Mouse (Mus musculus) limb, embryonic 10.5 days (tissue): Measurements from ENCODE around the gene Atl3. TPM values are rescaled to one million over a fixed set of nuclear protein-coding genes. Genes with fewer than 3 reads are reported as not detected.

Experiments used
- DNase-seq: peaks from one replicate; pipeline ENCODE4 v3.0.0-alpha.2; 2017; ENCODE audit warnings: low spot score
- H3K27ac ChIP-seq: fragments of 300-500 bp; sonication (generic); 2 replicates; pipeline ENCODE4 v1.5.1; 2016; ENCODE audit warnings: mild to moderate bottlenecking
- H3K27me3 ChIP-seq: fragments of 300-500 bp; sonication (generic); 2 replicates; pipeline ENCODE4 v1.6.1; 2016; ENCODE audit warnings: low read depth, mild to moderate bottlenecking; ENCODE audit not compliant: poor library complexity, severe bottlenecking
- H3K36me3 ChIP-seq: fragments of 300-500 bp; sonication (generic); 2 replicates; pipeline ENCODE4 v1.6.1; 2016; ENCODE audit warnings: mild to moderate bottlenecking, moderate library complexity
- H3K4me1 ChIP-seq: fragments of 300-500 bp; sonication (generic); 2 replicates; pipeline ENCODE4 v1.6.1; 2016
- H3K4me3 ChIP-seq: fragments of 300-500 bp; sonication (generic); 2 replicates; pipeline ENCODE4 v1.5.1; 2016; ENCODE audit warnings: mild to moderate bottlenecking, moderate library complexity
- H3K9me3 ChIP-seq: fragments of 300-500 bp; sonication (generic); replicated peaks from 2 replicates; pipeline ENCODE4 v1.6.1; 2016; ENCODE audit warnings: mild to moderate bottlenecking
- WGBS: fragments of 180-500 bp; shearing (Covaris S2); methylation state at CpG from one replicate; pipeline ENCODE4 v1.1.7; 2016; 5-methylcytosine and 5-hydroxymethylcytosine counted together
- polyA plus RNA-seq: library from polyadenylated mRNA; unstranded; fragments of >200 nt; fragmentation: Nextera tagmentation; extraction: Ambion mirVana; gene quantifications from 2 replicates; pipeline ENCODE4 v1.2.1, GENCODE M21; 2016

The Atl3 gene
- polyA plus RNA-seq, result 7.6 and 7.7 TPM in 2 replicates

GRCm38 (mm10) chr19:7493352-7494186 is at the start of gene Atl3:
TSS of gene Atl3 (plus strand) at chr19:7494040.
- no peak for DNase-seq
- Histone ChIP-seq H3K27ac (peak within 1 kb of the TSS; percentile 93), H3K36me3 (no peaks in the 10 kb centered on the region), H3K9me3 (no peaks in the 10 kb centered on the region), H3K27me3 (no peaks in the 10 kb centered on the region), H3K4me3 (peak within 1 kb of the TSS; percentile 69), H3K4me1 (0 out of 2 replicates have a peak, but pooled peaks cover 4% of the 10 kb centered on the region)
- WGBS, result 32% methylated on average over 31 of the region's 31 CpGs

DNA sequence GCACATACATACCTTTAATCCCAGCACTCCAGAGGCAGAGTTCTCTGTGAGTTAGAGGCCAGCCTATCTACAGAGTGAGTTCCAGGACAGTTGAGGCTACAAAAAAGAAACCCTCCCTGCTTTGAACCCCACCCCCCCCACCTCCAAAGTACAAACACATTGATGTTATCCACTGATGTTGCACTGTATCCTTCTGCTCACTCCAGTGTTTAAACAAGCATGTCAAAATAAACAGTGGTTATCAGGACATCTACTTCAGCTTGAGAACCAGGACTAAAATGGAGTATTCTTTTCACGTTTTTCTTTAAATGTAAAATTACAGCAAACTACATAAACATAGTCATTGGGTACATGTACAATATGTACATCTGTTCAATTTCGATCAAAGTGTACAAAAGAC is 48.7 kb upstream of the Atl3 start:
- WGBS, result 90% methylated on average over 2 of the region's 2 CpGs
- no peaks in the 10 kb centered on the region for H3K27me3 ChIP-seq
- DNase-seq, result no peak
- no peaks in the 10 kb centered on the region for H3K9me3 ChIP-seq
- no peak overlapping the region for H3K27ac ChIP-seq
- peaks cover 4% of the 10 kb centered on the region; the same call in 1 of the 2 replicates for H3K4me1 ChIP-seq
- H3K36me3 ChIP-seq, result peaks cover 12% of the 10 kb centered on the region
- no peak overlapping the region for H3K4me3 ChIP-seq

- Histone ChIP-seq H3K9me3 (no peaks in the 10 kb centered on the region), H3K4me3 (no peak overlapping the region), H3K27ac (no peak overlapping the region), H3K27me3 (no peaks in the 10 kb centered on the region), H3K36me3 (peaks cover 12% of the 10 kb centered on the region), H3K4me1 (peaks cover 4% of the 10 kb centered on the region; the same call in 1 of the 2 replicates)
- no peak for DNase-seq
- WGBS, result 85% methylated on average over 1 of the region's 1 CpGs
Observed at GRCm38 (mm10) chr19:7445596-7445995, 48.2 kb upstream of the Atl3 start.

GRCm38 (mm10) chr19:7456803-7457202 is 37.0 kb upstream of the Atl3 start:
- DNase-seq, result no peak
- 51% methylated on average over 2 of the region's 2 CpGs for WGBS
- H3K36me3 ChIP-seq, result peaks cover 28% of the 10 kb centered on the region

GRCm38 (mm10) chr19:7458901-7459300 is 34.9 kb upstream of the Atl3 start:
- Histone ChIP-seq H3K27me3 (no peaks in the 10 kb centered on the region), H3K36me3 (peaks cover 32% of the 10 kb centered on the region), H3K4me1 (no peaks in the 10 kb centered on the region), H3K4me3 (no peak overlapping the region), H3K27ac (no peak overlapping the region), H3K9me3 (no peaks in the 10 kb centered on the region)
- DNase-seq, result no peak

More at GRCm38 (mm10) chr19:7456803-7457202, 37.0 kb upstream of the Atl3 start:
- Histone ChIP-seq H3K27ac (no peak overlapping the region), H3K9me3 (no peaks in the 10 kb centered on the region), H3K4me3 (no peak overlapping the region), H3K27me3 (no peaks in the 10 kb centered on the region), H3K4me1 (no peaks in the 10 kb centered on the region)

GRCm38 (mm10) chr19:7459370-7459769 is 34.5 kb upstream of the Atl3 start:
- H3K27me3 ChIP-seq, result no peaks in the 10 kb centered on the region
- 93% methylated on average over 2 of the region's 2 CpGs for WGBS
- no peaks in the 10 kb centered on the region for H3K9me3 ChIP-seq
- no peaks in the 10 kb centered on the region for H3K4me1 ChIP-seq
- DNase-seq, result no peak
- no peak overlapping the region for H3K27ac ChIP-seq
- peaks cover 32% of the 10 kb centered on the region for H3K36me3 ChIP-seq
- H3K4me3 ChIP-seq, result no peak overlapping the region

DNA sequence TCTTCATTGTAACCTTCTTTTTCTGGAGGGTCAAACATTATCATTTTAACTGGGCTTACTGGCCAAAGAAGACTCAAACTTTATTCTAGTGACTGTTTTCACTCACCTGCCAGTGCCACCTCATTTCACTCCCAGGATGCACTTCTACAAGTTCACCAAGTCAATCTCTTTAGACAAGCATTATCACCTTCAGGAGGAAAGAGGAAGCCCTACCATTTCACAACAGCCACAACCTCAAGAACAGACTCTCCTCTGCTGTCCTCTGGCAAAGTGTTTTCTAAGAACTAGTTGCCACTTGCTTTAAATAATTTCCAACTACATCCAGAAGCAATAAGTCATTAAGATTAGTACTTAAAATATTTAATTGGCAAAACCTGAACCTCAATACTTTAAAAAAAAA is 25.9 kb upstream of the Atl3 start:
- DNase-seq, result no peak
- H3K9me3 ChIP-seq, result no peaks in the 10 kb centered on the region
- H3K4me1 ChIP-seq, result no peaks in the 10 kb centered on the region
- H3K27me3 ChIP-seq, result no peaks in the 10 kb centered on the region
- H3K4me3 ChIP-seq, result no peak overlapping the region
- no peak overlapping the region for H3K27ac ChIP-seq
- peaks cover 29% of the 10 kb centered on the region for H3K36me3 ChIP-seq

DNA sequence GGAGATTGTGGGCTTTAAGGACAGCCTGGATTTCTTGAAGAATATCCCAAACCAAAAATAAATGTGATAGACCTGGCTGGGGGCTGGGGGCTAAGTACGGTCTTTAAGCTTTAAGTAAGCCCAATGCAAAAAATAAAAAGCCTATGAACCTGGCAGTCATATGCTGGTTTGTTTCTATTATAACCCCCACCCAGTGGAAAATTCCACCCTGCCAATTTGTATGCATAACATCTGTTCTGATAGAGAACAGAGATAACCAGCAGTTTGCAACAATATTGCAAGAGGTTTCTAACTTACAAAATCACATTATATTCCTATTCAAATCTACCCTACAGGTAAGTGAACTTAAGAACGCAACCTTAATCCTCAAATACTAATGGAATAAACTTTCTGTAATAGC is 23.2 kb upstream of the Atl3 start:
- Histone ChIP-seq H3K9me3 (no peaks in the 10 kb centered on the region), H3K4me3 (no peak overlapping the region), H3K36me3 (peaks cover 44% of the 10 kb centered on the region), H3K27ac (no peak overlapping the region), H3K27me3 (no peaks in the 10 kb centered on the region), H3K4me1 (no peaks in the 10 kb centered on the region)
- DNase-seq, result no peak
- WGBS, result 97% methylated on average over 2 of the region's 2 CpGs

GRCm38 (mm10) chr19:7479751-7480248 is 14.0 kb upstream of the Atl3 start:
- H3K27ac ChIP-seq, result no peak overlapping the region
- H3K4me1 ChIP-seq, result peaks cover 15% of the 10 kb centered on the region
- no peaks in the 10 kb centered on the region for H3K9me3 ChIP-seq
- 97% methylated on average over 3 of the region's 3 CpGs for WGBS
- H3K4me3 ChIP-seq, result no peak overlapping the region
- DNase-seq, result no peak
- no peaks in the 10 kb centered on the region for H3K27me3 ChIP-seq
- peaks cover 8% of the 10 kb centered on the region; the same call in 1 of the 2 replicates for H3K36me3 ChIP-seq

DNA sequence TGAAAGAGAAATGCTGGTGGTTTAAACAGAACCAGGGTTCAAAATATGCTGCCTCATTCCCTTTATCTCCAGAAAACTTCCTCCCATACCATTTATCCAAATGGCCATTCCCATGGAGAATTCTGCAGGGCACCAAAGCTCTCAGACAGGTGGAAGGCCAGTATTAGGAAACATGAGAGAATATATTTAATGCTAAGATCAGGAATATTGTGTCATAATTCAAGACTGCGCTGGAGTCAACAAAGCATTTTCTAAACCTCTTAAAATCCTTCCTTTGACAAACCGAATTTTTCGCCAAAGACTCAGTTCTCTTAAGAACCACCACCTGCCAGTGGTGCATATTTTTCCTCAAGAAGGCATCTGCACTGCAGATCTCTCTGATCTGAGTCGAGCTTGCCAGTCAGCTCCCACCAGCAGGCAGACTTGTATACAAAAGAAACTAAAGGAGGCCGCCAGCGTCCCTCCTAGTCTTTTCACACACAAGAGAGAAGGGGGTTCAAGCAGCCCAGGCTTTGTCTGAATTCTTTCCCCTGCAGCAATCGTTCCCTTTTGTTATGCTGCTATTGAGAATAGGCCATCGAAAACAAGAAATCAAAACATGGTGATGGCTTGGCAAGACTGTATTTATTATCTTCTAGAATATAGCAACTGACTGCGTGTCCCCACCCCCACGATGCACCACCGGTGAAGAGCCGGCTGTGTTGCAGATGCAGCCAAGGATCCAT is 12.1 kb upstream of the Atl3 start:
- Histone ChIP-seq H3K9me3 (no peaks in the 10 kb centered on the region), H3K27ac (peak overlapping the region; percentile 58), H3K4me3 (peak overlapping the region; percentile 83), H3K36me3 (peaks cover 6% of the 10 kb centered on the region; the same call in 1 of the 2 replicates), H3K27me3 (no peaks in the 10 kb centered on the region), H3K4me1 (peaks cover 15% of the 10 kb centered on the region)
- 8% methylated on average over 12 of the region's 12 CpGs for WGBS
- peak; percentile 39 for DNase-seq

DNA sequence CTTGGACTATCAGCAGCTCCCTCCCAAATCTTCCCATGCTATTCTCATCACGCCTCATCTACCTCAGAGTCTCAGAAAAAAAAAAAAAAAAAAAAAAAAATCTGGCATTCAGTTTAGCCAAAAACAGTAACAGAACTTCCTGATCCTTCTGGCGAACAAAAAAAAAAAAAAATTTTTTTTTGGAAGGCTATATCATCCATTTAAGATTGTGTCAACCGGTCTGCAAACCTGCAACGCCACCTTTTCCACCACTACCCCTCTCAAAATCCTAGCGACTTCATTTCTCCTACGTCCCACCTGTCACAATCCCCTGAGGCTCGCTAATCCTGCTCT is 11.6 kb upstream of the Atl3 start:
- Histone ChIP-seq H3K36me3 (peaks cover under 1% of the 10 kb centered on the region; the same call in 1 of the 2 replicates), H3K4me3 (peak overlapping the region; percentile 83), H3K9me3 (no peaks in the 10 kb centered on the region), H3K27ac (peak overlapping the region; percentile 97), H3K27me3 (no peaks in the 10 kb centered on the region), H3K4me1 (peaks cover 15% of the 10 kb centered on the region)
- WGBS, result 0% methylated on average over 7 of the region's 7 CpGs
- DNase-seq, result no peak

DNA sequence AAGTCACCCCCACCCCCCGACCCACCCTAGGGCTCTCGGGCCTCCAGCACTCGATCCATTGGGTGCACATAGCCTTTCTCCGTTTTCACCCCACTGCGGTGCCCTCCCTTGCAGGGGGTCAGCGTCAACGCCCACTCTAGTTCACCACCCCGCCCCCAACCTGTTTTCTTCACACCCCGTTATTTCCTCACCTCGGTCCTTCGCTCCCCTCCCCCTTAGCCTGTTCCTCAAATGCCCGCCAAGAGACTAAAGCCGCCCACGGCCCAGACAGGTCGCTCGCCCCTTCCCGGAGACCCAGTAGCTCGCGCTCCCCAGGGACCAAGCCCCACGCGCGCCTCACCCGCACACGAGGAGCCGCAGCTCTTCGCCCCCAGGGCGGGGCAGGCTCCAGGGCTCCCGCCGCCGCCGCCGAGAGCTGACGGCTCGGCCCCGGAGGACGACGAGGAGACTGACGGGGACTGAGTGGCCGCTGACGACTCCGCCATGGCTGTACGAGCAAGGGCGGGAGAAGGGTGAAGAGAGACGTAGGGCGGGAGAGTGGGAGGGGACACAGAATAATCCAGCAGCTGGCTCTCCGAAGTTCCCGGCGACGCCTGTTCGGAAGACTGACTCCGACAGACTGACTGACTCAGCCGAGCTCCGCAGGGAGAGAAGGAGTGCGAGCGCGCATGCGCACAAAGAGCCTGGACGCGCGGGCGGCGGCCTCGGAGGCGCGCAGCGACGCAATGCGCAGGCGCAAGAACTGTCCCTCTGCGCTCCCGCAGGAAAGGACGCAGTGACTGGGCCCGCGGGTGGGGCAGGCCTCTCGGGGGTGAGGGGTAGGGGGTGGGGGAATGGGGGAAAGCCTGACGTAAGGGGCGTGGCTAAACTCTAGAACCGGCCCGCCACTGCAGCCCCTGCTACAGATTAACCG is 11.0 kb upstream of the Atl3 start, which contains the start of gene Rtn3:
TSS of gene Rtn3 (minus strand) at position 683 of the 913 bp plus-strand sequence.
- peak; percentile 99 for DNase-seq
- peak within 1 kb of the TSS; percentile 83 for H3K4me3 ChIP-seq
- under 1% methylated on average over 80 of the region's 80 CpGs for WGBS
- peaks cover 15% of the 10 kb centered on the region for H3K4me1 ChIP-seq
- no peaks in the 10 kb centered on the region for H3K9me3 ChIP-seq
- H3K27ac ChIP-seq, result peak within 1 kb of the TSS; percentile 97
- H3K36me3 ChIP-seq, result no peaks in the 10 kb centered on the region
- H3K27me3 ChIP-seq, result no peaks in the 10 kb centered on the region
